Mouse (Mus musculus) myocyte (in vitro differentiated cells): Measurements from ENCODE around the gene Resp18.

Source experiments
- CEBPB ChIP-seq: IDR thresholded peaks from 2 replicates; pipeline ENCODE4 v1.6.1; 2011; ENCODE audit warnings: mild to moderate bottlenecking, moderate library complexity; ENCODE audit not compliant: poor library complexity, insufficient read depth, severe bottlenecking
- E2F4 ChIP-seq: IDR thresholded peaks from one replicate; pipeline ENCODE4 v1.6.1; 2011; ENCODE audit warnings: mild to moderate bottlenecking, control low read depth, moderate library complexity; ENCODE audit not compliant: insufficient read depth
- MAX ChIP-seq: IDR thresholded peaks from one replicate; pipeline ENCODE4 v1.6.1; 2011; ENCODE audit warnings: low read depth, mild to moderate bottlenecking, control low read depth
- MYOG ChIP-seq, 3 experiments: IDR thresholded peaks; one replicate each; pipeline ENCODE4 v1.6.1; 2011; ENCODE audit warnings: control low read depth in 2 of 3, low read depth in 2 of 3, mild to moderate bottlenecking in 2 of 3; ENCODE audit not compliant: insufficient read length in 2 of 3, control insufficient read depth in 1 of 3, insufficient read depth in 1 of 3
- POLR2A ChIP-seq: IDR thresholded peaks from one replicate; pipeline ENCODE4 v1.6.1; 2011; ENCODE audit warnings: low read depth, mild to moderate bottlenecking, control low read depth, moderate library complexity; ENCODE audit not compliant: insufficient read length
- POLR2AphosphoS2 ChIP-seq: IDR thresholded peaks from one replicate; pipeline ENCODE4 v1.6.1; 2011; ENCODE audit warnings: low read depth, control low read depth; ENCODE audit not compliant: insufficient read length
- SRF ChIP-seq: IDR thresholded peaks from one replicate; pipeline ENCODE4 v1.6.1; 2011; ENCODE audit warnings: low read depth; ENCODE audit not compliant: control insufficient read depth, insufficient read length
- TCF12 ChIP-seq: IDR thresholded peaks from one replicate; pipeline ENCODE4 v1.6.1; 2011; ENCODE audit warnings: mild to moderate bottlenecking, control low read depth; ENCODE audit not compliant: poor library complexity, insufficient read depth, severe bottlenecking

GRCm38 (mm10) chr1:75319166-75319565 lies 41.0 kb upstream of the Resp18 start:
- no peak for TF ChIP-seq POLR2A
- TF ChIP-seq TCF12: no peak
- TF ChIP-seq MAX: no peak
- no peak for TF ChIP-seq E2F4
- TF ChIP-seq POLR2AphosphoS2: no peak
- TF ChIP-seq MYOG (IDR thresholded peaks at IDR 0.05; ENCODE audit: control insufficient read depth in 1 of 3, insufficient read depth in 1 of 3, insufficient read length in 2 of 3, low read depth in 2 of 3): no peak
- TF ChIP-seq SRF: no peak
- TF ChIP-seq CEBPB: no peak
